Mouse (Mus musculus) liver, embryonic 14.5 days (tissue): ENCODE measurements around the gene Rap1gap2. TPM values are rescaled to one million over a fixed set of nuclear protein-coding genes. Genes with fewer than 3 reads are reported as not detected.

Experiments used
- ATAC-seq: fragments of 200-750 bp; cut with Nextera tagmentation; 2 replicates; pipeline ENCODE4 v1.8.0; 2017; ENCODE audit warnings: moderate number of reproducible peaks, mild to moderate bottlenecking, moderate library complexity; ENCODE audit not compliant: insufficient read depth
- DNase-seq, 3 experiments: peaks; one replicate each; pipeline ENCODE4 v3.0.0-alpha.2; 2012 to 2013; ENCODE audit warnings: low read depth in 3 of 3, low spot score in 3 of 3
- H3K27ac ChIP-seq: fragments of 300-500 bp; sonication (generic); 2 replicates; pipeline ENCODE4 v1.5.1; 2014; ENCODE audit warnings: moderate library complexity, mild to moderate bottlenecking, control low read depth, inconsistent platforms
- H3K27me3 ChIP-seq: fragments of 300-500 bp; sonication (generic); 2 replicates; pipeline ENCODE4 v1.6.1; 2014; ENCODE audit warnings: mild to moderate bottlenecking, low read length, moderate library complexity; ENCODE audit not compliant: control insufficient read depth, insufficient read depth
- H3K36me3 ChIP-seq: fragments of 300-500 bp; sonication (generic); replicated peaks from 2 replicates; pipeline ENCODE4 v1.6.1; 2014; ENCODE audit warnings: low read depth; ENCODE audit not compliant: control insufficient read depth, insufficient read depth
- H3K4me1 ChIP-seq, 2 experiments: fragments of 200-500 bp in 1 of 2; fragments of 300-500 bp in 1 of 2; sonication (generic) in 1 of 2; replicated peaks; 2 replicates each; pipeline ENCODE4 v1.6.1; 2012 to 2014; ENCODE audit warnings: antibody characterized with exemption in 1 of 2, inconsistent platforms in 1 of 2, low read length in 1 of 2; ENCODE audit not compliant: control insufficient read depth in 2 of 2, insufficient read depth in 2 of 2
- H3K4me2 ChIP-seq: fragments of 300-500 bp; sonication (generic); 2 replicates; pipeline ENCODE4 v1.6.1; 2014; ENCODE audit warnings: low read depth, mild to moderate bottlenecking, control low read depth, moderate library complexity
- H3K4me3 ChIP-seq, 2 experiments: fragments of 200-500 bp in 1 of 2; fragments of 300-500 bp in 1 of 2; sonication (generic) in 1 of 2; 2 replicates each; pipeline ENCODE4 v1.5.1; 2012 to 2014; ENCODE audit warnings: low read depth in 2 of 2, low read length in 2 of 2, mild to moderate bottlenecking in 2 of 2, control low read depth in 1 of 2, inconsistent platforms in 1 of 2, moderate library complexity in 1 of 2; ENCODE audit not compliant: insufficient read depth in 1 of 2
- H3K9ac ChIP-seq: fragments of 300-500 bp; sonication (generic); replicated peaks from 2 replicates; pipeline ENCODE4 v1.6.1; 2014; ENCODE audit warnings: mild to moderate bottlenecking, control low read depth, moderate library complexity
- H3K9me3 ChIP-seq: fragments of 300-500 bp; sonication (generic); 2 replicates; pipeline ENCODE4 v1.6.1; 2016; ENCODE audit warnings: low read length, mixed read lengths; ENCODE audit not compliant: control insufficient read depth
- CTCF ChIP-seq: IDR thresholded peaks from 2 replicates; pipeline ENCODE4 v1.5.1; 2016; ENCODE audit warnings: antibody characterized with exemption, low read depth, control low read depth
- EP300 ChIP-seq: IDR thresholded peaks from 2 replicates; pipeline ENCODE4 v1.6.1; 2016; ENCODE audit warnings: antibody characterized with exemption, low read depth
- WGBS: fragments of 180-500 bp; shearing (Covaris S2); extraction: QIAGEN DNeasy Blood & Tissue Kit; methylation state at CpG from one replicate; pipeline ENCODE4 v1.1.7; 2014; ENCODE audit not compliant: insufficient replicate concordance; 5-methylcytosine and 5-hydroxymethylcytosine counted together
- polyA plus RNA-seq, 2 experiments: library from polyadenylated mRNA; depleted of rRNA in 1 of 2; stranded (reverse) in 1 of 2; unstranded in 1 of 2; fragments of >200 nt; fragmentation: Nextera tagmentation in 1 of 2; extraction: Ambion mirVana in 1 of 2; gene quantifications; 2 replicates each; pipeline versions ENCODE4 v1.2.1 to v1.2.3; 2012 to 2014

The Rap1gap2 gene
- polyA plus RNA-seq, 2 experiments, result 0.56 to 0.98 TPM

DNA sequence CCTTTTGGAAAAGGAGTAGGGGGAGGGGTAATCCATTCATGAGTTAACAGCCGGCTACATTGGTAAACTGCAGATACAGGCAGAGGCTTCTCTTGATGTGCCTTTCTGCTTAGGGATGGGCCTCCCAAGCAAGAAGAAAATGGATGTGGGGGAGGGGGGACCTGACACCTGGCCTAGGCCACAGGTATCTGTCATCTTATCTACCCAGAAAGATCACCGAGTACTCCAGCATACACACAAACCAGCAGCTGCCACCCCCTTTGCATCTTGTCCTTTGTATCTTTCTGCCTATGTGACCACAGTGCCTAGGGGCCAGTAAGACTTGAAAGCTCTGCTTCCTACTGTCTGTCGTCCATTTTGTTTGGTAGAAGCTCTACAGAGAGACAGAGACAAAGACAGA lies 79.0 kb downstream of the Rap1gap2 start:
- DNase-seq (no peak), ATAC-seq (no peak)
- WGBS, result 42% methylated on average over 3 of the region's 3 CpGs

DNA sequence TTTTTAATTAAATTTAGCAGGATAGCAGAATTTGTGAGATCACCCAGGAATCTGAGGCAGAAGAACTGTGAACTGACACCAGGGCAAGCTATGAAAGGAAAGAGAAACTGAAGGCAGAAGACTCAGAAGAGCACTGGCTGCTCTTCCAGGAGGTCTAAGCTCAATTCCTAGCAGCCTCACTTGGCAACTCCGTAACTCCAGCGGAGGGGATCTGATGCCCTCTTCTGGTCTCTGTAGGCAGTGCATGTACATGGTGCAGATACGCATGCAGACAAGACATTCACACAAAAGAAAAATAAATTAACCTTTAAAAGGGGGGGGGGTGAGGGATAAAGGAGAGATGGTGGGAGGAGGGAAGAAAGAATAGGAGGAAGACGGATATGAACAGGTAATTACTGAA lies 80.9 kb downstream of the Rap1gap2 start:
- TF ChIP-seq EP300, result no peak
- peak; percentile 67 for TF ChIP-seq CTCF
- Histone ChIP-seq H3K4me2 (no peak overlapping the region), H3K9ac (no peak overlapping the region), H3K9me3 (no peaks in the 10 kb centered on the region), H3K4me3 (no peak overlapping the region), H3K36me3 (no peaks in the 10 kb centered on the region), H3K27ac (no peak overlapping the region), H3K27me3 (peaks cover 4% of the 10 kb centered on the region; the same call in 1 of the 2 replicates), H3K4me1 (peaks cover 0 to 4% of the 10 kb centered on the region in 2 experiments; a peak in 1 of 4 replicates)
- DNase-seq (no peak), ATAC-seq (no peak)
- WGBS, result 52% methylated on average over 4 of the region's 4 CpGs

More for the DNA sequence above, 79.0 kb downstream of the Rap1gap2 start:
- H3K9ac ChIP-seq, result no peak overlapping the region
- TF ChIP-seq EP300, result no peak
- no peak for TF ChIP-seq CTCF
- peaks cover 0 to 7% of the 10 kb centered on the region in 2 experiments; a peak in 1 of 4 replicates for H3K4me1 ChIP-seq
- H3K9me3 ChIP-seq, result no peaks in the 10 kb centered on the region
- H3K36me3 ChIP-seq, result no peaks in the 10 kb centered on the region
- H3K4me2 ChIP-seq, result no peak overlapping the region
- H3K27me3 ChIP-seq, result no peaks in the 10 kb centered on the region
- no peak overlapping the region for H3K27ac ChIP-seq
- H3K4me3 ChIP-seq, result no peak overlapping the region

DNA sequence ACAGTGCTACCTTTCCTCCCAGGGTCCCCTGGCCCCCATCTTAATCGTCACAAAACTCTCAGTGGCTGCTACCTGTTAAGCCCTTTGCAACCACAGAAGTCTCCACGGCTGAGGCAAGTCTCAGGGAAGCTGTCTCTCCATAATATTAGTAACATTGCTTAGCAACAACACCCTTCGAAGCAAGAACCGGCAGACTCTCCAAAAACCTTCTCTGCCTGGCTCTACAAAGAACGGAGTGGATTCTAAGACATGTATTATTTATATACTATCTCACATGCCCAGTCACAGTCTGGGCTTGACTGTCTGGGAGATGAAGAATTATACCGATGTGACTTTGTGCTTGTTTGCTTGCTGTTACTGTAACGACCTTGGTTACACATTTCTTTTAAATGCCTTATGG lies 83.2 kb downstream of the Rap1gap2 start:
- Histone ChIP-seq H3K9me3 (no peaks in the 10 kb centered on the region), H3K9ac (no peak overlapping the region), H3K27me3 (peaks cover 27% of the 10 kb centered on the region), H3K4me3 (no peak overlapping the region), H3K27ac (no peak overlapping the region), H3K4me1 (peaks cover 0 to 6% of the 10 kb centered on the region in 2 experiments; a peak in 1 of 4 replicates), H3K4me2 (no peak overlapping the region), H3K36me3 (no peaks in the 10 kb centered on the region)
- ATAC-seq (no peak), DNase-seq (no peak)
- TF ChIP-seq EP300, result no peak
- TF ChIP-seq CTCF, result no peak
- WGBS, result 50% methylated on average over 7 of the region's 7 CpGs

DNA sequence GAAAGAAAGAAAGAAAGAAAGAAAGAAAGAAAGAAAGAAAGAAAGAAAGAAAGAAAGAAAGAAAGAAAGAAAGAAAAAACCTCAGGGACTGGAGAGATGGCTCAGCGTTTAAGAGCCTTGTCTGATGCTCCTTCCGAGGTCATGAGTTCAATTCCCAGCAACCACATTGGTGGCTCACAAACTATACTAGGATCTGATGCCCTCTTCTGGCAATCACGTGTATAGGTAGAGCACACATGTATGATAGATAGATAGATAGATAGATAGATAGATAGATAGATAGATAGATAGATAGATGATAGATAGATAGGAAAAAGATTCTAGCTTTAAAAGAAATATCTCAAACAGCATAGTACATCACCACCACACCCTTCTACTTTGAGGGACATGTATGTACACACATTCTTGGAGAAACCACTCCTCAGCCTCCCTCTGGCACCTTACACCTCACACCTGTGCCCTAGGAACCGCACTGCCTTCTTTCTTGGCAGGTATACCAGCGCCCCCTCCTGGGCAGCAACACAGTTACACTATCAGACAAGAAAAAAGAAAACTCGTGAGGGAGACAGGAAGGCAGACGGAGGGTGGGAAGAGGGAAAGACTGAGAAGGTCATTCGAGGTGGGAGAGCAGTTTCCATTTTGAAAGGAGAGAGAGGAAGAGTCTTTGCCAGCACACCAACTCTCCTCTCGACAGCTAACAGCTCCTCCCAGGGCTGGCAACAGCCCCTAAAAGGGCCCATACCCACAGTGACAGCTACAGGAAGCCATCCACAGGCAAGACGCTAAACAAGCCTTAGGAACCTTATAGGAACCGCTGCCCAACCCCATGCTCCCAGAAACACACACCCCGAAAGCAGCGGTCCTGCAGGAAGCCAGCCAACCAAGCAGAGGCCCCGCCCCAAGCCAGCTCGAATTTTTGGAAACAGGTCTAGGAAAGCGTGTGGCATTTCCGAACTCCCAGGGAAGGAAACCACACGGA lies 84.2 kb downstream of the Rap1gap2 start:
- no peaks in the 10 kb centered on the region for H3K9me3 ChIP-seq
- ATAC-seq (no peak), DNase-seq (peak in 1 of 3 experiments; percentile 30)
- no peak overlapping the region for H3K9ac ChIP-seq
- no peaks in the 10 kb centered on the region for H3K36me3 ChIP-seq
- WGBS, result 18% methylated on average over 18 of the region's 18 CpGs
- no peak overlapping the region for H3K4me3 ChIP-seq
- TF ChIP-seq EP300 (no peak), CTCF (peak; percentile 76)
- no peak overlapping the region for H3K27ac ChIP-seq
- H3K4me2 ChIP-seq, result peak overlapping the region; percentile 0; the same call in 1 of the 2 replicates
- H3K4me1 ChIP-seq, result peaks cover 0 to 5% of the 10 kb centered on the region in 2 experiments; a peak in 1 of 4 replicates
- H3K27me3 ChIP-seq, result peaks cover 37% of the 10 kb centered on the region

DNA sequence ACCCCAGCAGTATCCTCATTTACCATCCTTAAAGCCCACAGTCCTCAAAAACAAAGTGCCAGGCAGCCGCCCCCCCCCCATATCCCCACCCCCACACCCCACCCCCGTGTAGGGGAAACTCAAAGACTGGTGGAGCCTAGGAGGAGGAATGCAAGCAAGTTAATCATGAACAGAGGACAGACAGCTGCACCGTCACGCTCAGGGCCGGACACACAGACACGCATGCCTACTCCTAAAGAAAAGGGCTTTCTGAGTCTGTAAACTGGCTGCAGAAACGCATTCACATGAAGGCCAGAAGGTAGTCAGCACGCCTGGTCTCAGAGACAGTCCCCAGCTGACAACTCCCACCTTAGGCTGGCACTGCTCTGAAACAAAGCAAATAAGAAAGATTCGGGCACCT lies 85.1 kb downstream of the Rap1gap2 start:
- H3K4me1 ChIP-seq, result peaks cover 0 to 5% of the 10 kb centered on the region in 2 experiments; a peak in 1 of 4 replicates
- no peaks in the 10 kb centered on the region for H3K9me3 ChIP-seq
- no peak overlapping the region for H3K4me2 ChIP-seq
- no peak for TF ChIP-seq CTCF
- DNase-seq (no peak), ATAC-seq (no peak)
- no peak overlapping the region for H3K27ac ChIP-seq
- H3K9ac ChIP-seq, result no peak overlapping the region
- no peak overlapping the region for H3K4me3 ChIP-seq
- peaks cover 45% of the 10 kb centered on the region for H3K27me3 ChIP-seq
- H3K36me3 ChIP-seq, result no peaks in the 10 kb centered on the region
- WGBS, result 49% methylated on average over 9 of the region's 9 CpGs
